Mouse (Mus musculus) embryonic facial prominence, embryonic 11.5 days (tissue): ENCODE data around the gene Noxa1. TPM values are rescaled to one million over a fixed set of nuclear protein-coding genes. Genes with fewer than 3 reads are reported as not detected.
A peak's percentile ranks its signal among the peaks of the same experiment; 100 is the strongest.

Experiments
- ATAC-seq: fragments of 200-750 bp; cut with Nextera tagmentation; replicated peaks from 2 replicates; pipeline ENCODE4 v1.8.0; 2017; ENCODE audit warnings: low read depth; ENCODE audit not compliant: insufficient number of reproducible peaks, low FRiP score, low TSS enrichment
- DNase-seq: peaks from one replicate; pipeline ENCODE4 v3.0.0-alpha.2; 2015; ENCODE audit warnings: low spot score
- H3K27ac ChIP-seq: fragments of 300-500 bp; sonication (generic); replicated peaks from 2 replicates; pipeline ENCODE4 v1.5.1; 2014; ENCODE audit warnings: mild to moderate bottlenecking, low read depth, low read length, control low read depth
- H3K27me3 ChIP-seq: fragments of 300-500 bp; sonication (generic); 2 replicates; pipeline ENCODE4 v1.6.1; 2014; ENCODE audit warnings: mild to moderate bottlenecking, low read length, moderate library complexity, mixed read lengths; ENCODE audit not compliant: control insufficient read depth, insufficient read depth
- H3K36me3 ChIP-seq: fragments of 300-500 bp; sonication (generic); replicated peaks from 2 replicates; pipeline ENCODE4 v1.6.1; 2014; ENCODE audit warnings: low read depth, mild to moderate bottlenecking, low read length, moderate library complexity, mixed read lengths; ENCODE audit not compliant: control insufficient read depth, insufficient read depth
- H3K4me1 ChIP-seq: fragments of 300-500 bp; sonication (generic); 2 replicates; pipeline ENCODE4 v1.6.1; 2014; ENCODE audit warnings: low read length, mixed read lengths; ENCODE audit not compliant: control insufficient read depth, insufficient read depth
- H3K4me2 ChIP-seq: fragments of 300-500 bp; sonication (generic); 2 replicates; pipeline ENCODE4 v1.6.1; 2014; ENCODE audit warnings: low read depth, mild to moderate bottlenecking, control low read depth, low read length, moderate library complexity
- H3K4me3 ChIP-seq: fragments of 300-500 bp; sonication (generic); 2 replicates; pipeline ENCODE4 v1.5.1; 2014; ENCODE audit warnings: low read depth, low read length, control low read depth
- H3K9ac ChIP-seq: fragments of 300-500 bp; sonication (generic); replicated peaks from 2 replicates; pipeline ENCODE4 v1.6.1; 2014; ENCODE audit warnings: mild to moderate bottlenecking, control low read depth, low read length
- H3K9me3 ChIP-seq: fragments of 300-500 bp; sonication (generic); replicated peaks from 2 replicates; pipeline ENCODE4 v1.6.1; 2016; ENCODE audit warnings: mild to moderate bottlenecking, low read length, inconsistent platforms, mixed read lengths; ENCODE audit not compliant: control insufficient read depth
- WGBS: fragments of 180-500 bp; shearing (Covaris S2); extraction: QIAGEN DNeasy Blood & Tissue Kit; methylation state at CpG from one replicate; pipeline ENCODE4 v1.1.7; 2014; 5-methylcytosine and 5-hydroxymethylcytosine counted together
- polyA plus RNA-seq: library from polyadenylated mRNA; unstranded; fragments of >200 nt; fragmentation: Nextera tagmentation; extraction: Ambion mirVana; gene quantifications from 2 replicates; pipeline ENCODE4 v1.2.1, GENCODE M21; 2014

Noxa1 gene
- polyA plus RNA-seq, 1 experiment from 2014 or later, result not detected

GRCm38 (mm10) chr2:25072398-25072797 lies 22.6 kb downstream of the Noxa1 start:
- H3K36me3 ChIP-seq, result no peaks in the 10 kb centered on the region
- DNase-seq (no peak), ATAC-seq (no peak)
- H3K27ac ChIP-seq, result no peak overlapping the region
- 88% methylated on average over 4 of the region's 4 CpGs for WGBS
- H3K9ac ChIP-seq, result no peak overlapping the region
- H3K4me1 ChIP-seq, result no peaks in the 10 kb centered on the region
- no peak overlapping the region for H3K4me2 ChIP-seq
- no peak overlapping the region for H3K4me3 ChIP-seq
- H3K27me3 ChIP-seq, result no peaks in the 10 kb centered on the region
- no peaks in the 10 kb centered on the region for H3K9me3 ChIP-seq

- Histone ChIP-seq H3K4me3 (no peak overlapping the region), H3K9ac (no peak overlapping the region), H3K27ac (no peak overlapping the region), H3K9me3 (no peaks in the 10 kb centered on the region), H3K4me1 (no peaks in the 10 kb centered on the region), H3K27me3 (no peaks in the 10 kb centered on the region), H3K4me2 (no peak overlapping the region), H3K36me3 (no peaks in the 10 kb centered on the region)
- DNase-seq (no peak), ATAC-seq (no peak)
- WGBS, result 78% methylated on average over 4 of the region's 4 CpGs
These were observed 25.4 kb downstream of the Noxa1 start for GRCm38 (mm10) chr2:25069537-25069936.

- no peaks in the 10 kb centered on the region for H3K4me1 ChIP-seq
- H3K9me3 ChIP-seq, result no peaks in the 10 kb centered on the region
- no peaks in the 10 kb centered on the region for H3K36me3 ChIP-seq
- ATAC-seq (no peak), DNase-seq (no peak)
- no peak overlapping the region for H3K4me3 ChIP-seq
- no peak overlapping the region for H3K4me2 ChIP-seq
- H3K9ac ChIP-seq, result no peak overlapping the region
- H3K27me3 ChIP-seq, result no peaks in the 10 kb centered on the region
- H3K27ac ChIP-seq, result no peak overlapping the region
- 72% methylated on average over 4 of the region's 4 CpGs for WGBS
These were observed 28.4 kb downstream of the Noxa1 start for GRCm38 (mm10) chr2:25066552-25066951.

GRCm38 (mm10) chr2:25065537-25065936 lies 29.4 kb downstream of the Noxa1 start:
- no peak for DNase-seq
- ATAC-seq, result no peak
- Histone ChIP-seq H3K9ac (no peak overlapping the region), H3K27ac (no peak overlapping the region), H3K4me2 (no peak overlapping the region), H3K4me3 (no peak overlapping the region), H3K9me3 (no peaks in the 10 kb centered on the region), H3K4me1 (no peaks in the 10 kb centered on the region), H3K36me3 (no peaks in the 10 kb centered on the region), H3K27me3 (no peaks in the 10 kb centered on the region)

GRCm38 (mm10) chr2:25064285-25064684 lies 30.7 kb downstream of the Noxa1 start:
- H3K9me3 ChIP-seq, result no peaks in the 10 kb centered on the region
- H3K4me3 ChIP-seq, result no peak overlapping the region
- DNase-seq, result no peak
- H3K9ac ChIP-seq, result no peak overlapping the region
- H3K4me1 ChIP-seq, result no peaks in the 10 kb centered on the region
- H3K4me2 ChIP-seq, result no peak overlapping the region
- no peak overlapping the region for H3K27ac ChIP-seq
- 91% methylated on average over 1 of the region's 1 CpGs for WGBS
- no peaks in the 10 kb centered on the region for H3K27me3 ChIP-seq
- ATAC-seq, result no peak
- H3K36me3 ChIP-seq, result no peaks in the 10 kb centered on the region

- H3K27me3 ChIP-seq, result no peaks in the 10 kb centered on the region
- H3K4me1 ChIP-seq, result no peaks in the 10 kb centered on the region
- H3K4me3 ChIP-seq, result no peak overlapping the region
- no peak overlapping the region for H3K9ac ChIP-seq
- H3K27ac ChIP-seq, result no peak overlapping the region
- H3K9me3 ChIP-seq, result no peaks in the 10 kb centered on the region
- H3K4me2 ChIP-seq, result no peak overlapping the region
- ATAC-seq (no peak), DNase-seq (no peak)
- H3K36me3 ChIP-seq, result no peaks in the 10 kb centered on the region
- 92% methylated on average over 5 of the region's 5 CpGs for WGBS
These were observed 31.4 kb downstream of the Noxa1 start for GRCm38 (mm10) chr2:25063523-25063922.

GRCm38 (mm10) chr2:25058926-25059325 lies 36.0 kb downstream of the Noxa1 start:
- H3K36me3 ChIP-seq, result no peaks in the 10 kb centered on the region
- H3K27me3 ChIP-seq, result no peaks in the 10 kb centered on the region
- 88% methylated on average over 7 of the region's 7 CpGs for WGBS
- ATAC-seq, result no peak
- DNase-seq, result no peak
- no peak overlapping the region for H3K4me2 ChIP-seq
- no peaks in the 10 kb centered on the region for H3K9me3 ChIP-seq
- no peak overlapping the region for H3K4me3 ChIP-seq
- peaks cover 4% of the 10 kb centered on the region; the same call in 1 of the 2 replicates for H3K4me1 ChIP-seq
- no peak overlapping the region for H3K27ac ChIP-seq
- H3K9ac ChIP-seq, result no peak overlapping the region

- Histone ChIP-seq H3K4me1 (peaks cover 4% of the 10 kb centered on the region; the same call in 1 of the 2 replicates), H3K27ac (no peak overlapping the region), H3K9me3 (no peaks in the 10 kb centered on the region), H3K36me3 (no peaks in the 10 kb centered on the region), H3K4me3 (peak overlapping the region; percentile 81), H3K4me2 (peak overlapping the region; percentile 82), H3K9ac (no peak overlapping the region; the same call in 1 of the 2 replicates), H3K27me3 (no peaks in the 10 kb centered on the region)
- WGBS, result 91% methylated on average over 21 of the region's 21 CpGs
- ATAC-seq (no peak), DNase-seq (no peak)
These were observed 39.4 kb downstream of the Noxa1 start for GRCm38 (mm10) chr2:25055409-25056155.
